Mouse (Mus musculus) left cerebral cortex, postnatal 25 days (tissue): ENCODE measurements at regions not wholly inside any gene's neighbourhood (a gene's known extent, or its start where the extent isn't known, plus 50 kb on each side); places are given as distances from the start of the nearest gene placed in this dataset.
"Not testable (repeated sequence)": the region's sequence is repeated elsewhere in the genome, so short reads cannot be mapped to it uniquely, and the experiment has no call there.

Experiments used
- DNase-seq, 2 experiments: peaks; one replicate each; pipeline ENCODE4 v3.0.0; 2022; ENCODE audit warnings: low spot score in 2 of 2, mixed read lengths in 1 of 2
- intact Hi-C: fragments of 180-260 bp; cut with DNase I; formaldehyde crosslinking; loops from one replicate; pipeline ENCODE4 v1.15.1; 2025

DNA sequence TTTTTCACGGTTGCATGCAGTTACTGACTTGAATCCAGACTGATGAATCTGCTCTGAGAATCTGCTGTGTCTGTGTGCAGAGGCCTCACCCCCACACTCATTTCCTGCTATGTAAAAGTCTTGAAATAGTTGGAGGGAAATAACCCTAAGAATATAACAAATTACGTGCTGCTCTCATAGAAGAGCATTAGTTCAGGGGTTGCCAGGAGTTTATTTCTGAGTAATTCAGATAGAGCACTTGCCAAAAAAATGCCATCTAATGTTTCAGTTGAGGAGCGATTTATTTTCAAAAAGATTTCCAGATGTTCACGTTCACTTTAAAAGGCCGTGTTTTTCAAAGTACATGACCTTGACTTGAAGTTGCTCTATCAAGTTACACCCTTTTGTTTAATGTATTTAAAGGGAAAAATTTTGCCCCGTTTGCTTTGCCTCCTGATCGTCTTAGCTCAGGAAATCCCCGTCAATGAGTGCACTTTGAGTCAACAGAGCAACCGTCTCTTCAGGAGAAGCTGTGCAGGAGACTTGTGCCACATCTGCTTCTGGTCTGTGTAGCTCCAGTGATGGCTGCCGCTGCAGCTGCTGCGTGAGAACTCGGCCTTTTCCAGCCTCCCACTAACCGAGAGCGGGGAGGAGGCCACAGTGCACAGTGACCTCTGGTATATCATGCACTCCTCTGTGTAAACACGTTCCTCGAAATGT lies 50.9 kb upstream of the Sec61g start:
- intact Hi-C loops: no loop called here
- no peak for DNase-seq

DNA sequence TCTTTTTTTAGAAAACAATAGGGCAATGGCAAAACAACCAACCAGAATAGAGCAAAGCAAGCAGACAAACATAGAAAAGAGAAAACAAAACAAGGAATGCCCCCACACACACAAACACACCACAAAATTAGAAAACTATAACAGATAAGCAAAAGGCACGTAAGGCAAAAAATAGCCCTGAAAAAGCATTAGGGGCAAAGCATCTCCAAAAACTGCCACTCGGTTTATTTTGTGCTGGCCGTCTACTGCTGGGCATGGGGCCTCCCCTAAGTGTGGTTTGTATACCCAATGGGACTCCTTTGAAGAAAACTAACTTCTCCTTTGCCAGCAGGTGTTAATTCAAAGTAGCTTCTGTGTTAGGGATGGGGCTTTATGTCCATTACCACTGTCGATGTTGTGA lies 53.4 kb upstream of the Sec61g start:
- intact Hi-C loops: no loop called here
- DNase-seq: no peak

DNA sequence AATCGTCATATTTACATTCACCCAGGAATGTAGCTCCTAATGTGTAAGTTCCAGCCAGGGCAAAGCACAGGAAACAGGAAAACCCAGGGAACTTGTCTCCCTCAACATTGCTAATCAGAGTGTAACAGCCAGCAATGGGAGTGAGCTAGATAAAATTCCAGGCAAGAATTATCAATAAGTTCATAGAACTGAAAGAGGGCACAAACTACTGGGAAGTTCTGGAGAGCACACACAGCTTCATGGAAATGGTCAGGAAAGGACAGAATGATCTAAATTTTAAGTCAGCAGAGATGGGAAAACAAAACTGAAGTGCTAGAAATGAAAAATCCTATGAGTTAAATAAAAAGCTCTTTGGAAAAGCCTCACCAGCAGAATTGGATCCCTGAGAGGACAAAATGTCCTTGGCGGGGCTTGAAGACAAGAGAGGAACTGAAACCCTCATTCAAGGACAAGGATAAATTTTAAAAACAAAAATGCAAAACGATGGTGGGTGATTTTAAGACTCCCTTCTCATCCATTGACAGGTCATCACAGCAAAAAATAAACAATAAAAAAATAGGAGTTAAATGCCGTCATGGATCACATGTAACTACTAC lies 80.9 kb upstream of the Sec61g start:
- intact Hi-C loops: no loop called here

DNA sequence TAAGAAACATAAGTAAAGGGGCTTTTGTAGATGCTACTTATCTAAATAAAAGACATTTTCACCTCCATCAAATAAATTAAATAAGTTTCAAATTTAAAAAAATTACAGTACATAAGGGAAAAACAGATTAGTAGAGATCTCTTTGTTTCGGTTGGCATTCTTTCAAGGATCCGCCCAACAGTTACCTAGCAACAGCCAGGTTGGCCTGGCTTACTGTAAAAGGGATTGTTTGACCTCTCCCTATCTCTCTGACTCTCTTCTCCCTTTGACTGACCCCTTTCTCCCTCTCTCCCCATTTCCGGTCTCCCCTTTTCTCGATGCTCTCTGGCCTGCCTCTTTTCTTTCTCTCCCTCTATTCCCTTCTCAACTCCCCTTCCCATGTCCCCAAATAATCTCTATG lies 82.3 kb upstream of the Sec61g start:
- no peak for DNase-seq
- intact Hi-C loops: no loop called here

More for the DNA sequence above, 80.9 kb upstream of the Sec61g start:
- DNase-seq: no peak

DNA sequence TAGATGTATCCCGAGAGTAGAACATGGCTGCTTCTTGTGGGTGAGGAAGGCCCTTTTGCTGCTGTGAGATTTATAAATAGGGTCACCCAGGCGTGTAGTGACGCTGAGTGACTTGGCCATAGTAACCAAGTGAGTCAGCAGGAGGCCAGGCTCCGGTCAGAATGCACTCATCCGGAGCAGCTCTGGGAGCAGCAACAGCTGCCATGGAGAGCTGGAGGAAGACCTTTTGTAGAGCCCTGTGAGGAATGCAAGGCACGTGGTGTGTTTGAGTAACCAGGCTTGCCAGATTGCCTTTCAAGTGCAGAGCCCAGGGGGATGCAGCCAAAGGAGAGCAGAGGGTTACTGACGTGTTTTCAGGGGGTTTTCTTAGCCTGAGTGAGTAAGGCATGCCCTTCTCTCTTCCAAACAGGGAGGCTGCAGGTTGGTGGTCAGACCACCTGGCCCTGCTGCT lies 83.2 kb upstream of the Sec61g start:
- intact Hi-C loops: no loop called here
- DNase-seq: peak; percentile 28 to 59

DNA sequence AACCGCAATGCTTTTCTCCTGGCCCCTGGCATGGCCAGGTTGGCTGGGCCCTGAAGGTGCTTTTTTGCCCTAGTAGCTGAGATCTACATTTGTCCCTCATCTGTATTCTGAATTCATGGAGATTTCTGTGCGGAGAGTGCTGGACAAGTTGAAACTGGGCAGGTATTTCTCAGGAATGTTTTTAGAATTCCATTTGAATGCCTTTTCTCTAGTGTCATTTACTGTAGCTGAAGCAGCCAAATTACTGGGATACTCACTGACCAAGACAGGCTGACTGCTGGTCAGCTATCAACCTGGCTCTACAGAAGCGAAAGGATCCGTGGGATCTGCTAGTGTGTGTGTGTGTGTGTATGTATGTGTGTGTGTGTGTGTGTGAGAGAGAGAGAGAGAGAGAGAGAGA lies 83.7 kb upstream of the Sec61g start:
- DNase-seq: no peak
- intact Hi-C loops: no loop called here

DNA sequence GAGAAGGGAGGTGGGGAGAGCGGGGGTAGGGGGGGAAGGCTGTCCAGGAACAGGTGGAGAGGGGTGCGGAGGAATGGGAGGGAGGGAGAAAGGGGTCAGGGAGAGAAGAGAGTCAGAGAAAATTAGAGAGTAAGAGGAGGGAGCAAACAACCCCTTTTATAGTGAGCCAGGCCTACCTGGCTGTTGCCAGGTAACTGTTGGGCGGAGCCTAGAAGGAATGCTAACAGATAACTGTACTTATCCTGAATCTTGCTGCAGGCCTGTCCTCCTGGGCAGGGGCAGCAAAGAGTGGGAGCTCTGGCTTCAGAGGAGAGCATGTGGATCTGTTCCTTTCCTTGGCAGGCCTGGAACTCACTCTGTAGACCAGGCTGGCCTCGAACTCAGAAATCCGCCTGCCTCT lies 84.5 kb upstream of the Sec61g start:
- no peak for DNase-seq
- intact Hi-C loops: no loop called here

DNA sequence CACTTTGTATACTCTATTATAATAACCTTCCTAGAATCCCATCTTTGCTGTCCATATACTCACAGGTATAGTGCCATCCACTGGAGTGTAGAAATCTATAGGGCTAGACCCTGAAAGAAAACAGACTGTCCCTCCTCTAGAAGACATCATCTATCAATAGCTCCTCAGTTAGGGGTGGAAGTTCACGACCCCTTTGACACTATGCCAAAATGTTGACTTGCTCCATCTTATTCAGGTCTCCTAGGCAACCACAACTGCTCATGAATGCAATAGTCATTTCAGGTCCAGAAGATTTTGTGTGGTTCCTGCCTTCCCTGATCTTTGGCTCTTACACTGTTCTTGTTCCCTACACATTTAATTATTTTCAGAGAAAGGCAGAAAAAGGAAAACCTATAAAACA lies 86.5 kb upstream of the Sec61g start:
- DNase-seq: no peak
- intact Hi-C loops: no loop called here

DNA sequence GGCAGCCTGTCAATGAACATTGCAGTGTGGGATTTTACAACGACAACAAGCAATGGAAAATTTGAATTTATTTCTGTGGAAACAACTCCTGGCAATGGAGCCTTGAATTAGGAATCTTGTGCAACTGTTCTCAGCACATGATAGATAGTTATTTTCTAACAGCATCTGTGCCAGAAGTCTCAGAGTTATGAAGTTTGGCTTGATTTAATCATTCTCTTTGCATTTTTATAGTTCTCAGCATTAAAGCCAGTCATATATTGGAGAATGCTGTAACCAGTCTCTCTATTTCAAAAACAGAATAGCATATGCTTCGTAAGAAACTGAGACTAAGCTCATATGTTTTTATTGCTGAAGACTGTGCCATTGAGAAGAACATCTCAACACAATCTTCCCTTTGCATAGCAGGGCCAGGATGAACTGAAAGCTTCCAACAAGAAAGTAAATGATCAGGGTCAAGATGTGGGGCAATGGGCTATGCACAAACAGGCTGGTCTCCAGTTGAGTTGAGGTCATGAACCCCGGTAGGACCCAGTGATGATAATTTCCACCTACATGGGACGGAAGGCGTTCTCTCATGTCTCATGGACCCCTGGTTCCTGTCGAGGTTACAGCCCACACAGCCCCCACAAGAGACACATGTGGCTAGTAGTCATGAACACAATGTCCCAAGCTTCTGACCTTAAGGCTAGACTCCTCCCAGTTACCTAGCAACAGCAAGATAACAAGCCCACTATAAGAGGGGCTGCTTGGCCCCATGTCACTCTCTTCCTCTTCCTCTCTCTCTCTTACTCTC lies 89.0 kb upstream of the Sec61g start:
- DNase-seq: peak in 1 of 2 experiments; percentile 20
- intact Hi-C loops: no loop called here

DNA sequence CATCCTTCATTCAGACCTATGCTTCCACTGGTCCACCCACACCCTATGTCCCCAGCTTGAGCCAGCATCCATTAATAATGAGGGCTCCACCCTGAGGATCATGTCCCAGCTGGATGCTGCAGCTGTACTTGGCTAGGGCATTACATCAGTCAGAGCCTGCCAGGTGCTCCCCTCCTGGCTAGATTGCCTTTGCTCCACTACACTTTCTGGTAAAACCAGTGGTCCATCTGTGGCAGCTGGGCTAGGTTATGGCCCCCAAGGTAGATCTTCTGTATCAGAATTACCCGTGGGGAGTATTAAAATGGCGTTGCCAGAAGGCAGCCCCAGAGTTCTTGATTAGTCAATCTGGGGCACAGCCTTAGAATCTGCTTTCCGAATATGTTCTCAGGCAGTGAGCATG lies 94.7 kb upstream of the Sec61g start:
- no peak for DNase-seq
- intact Hi-C loops: no loop called here

DNA sequence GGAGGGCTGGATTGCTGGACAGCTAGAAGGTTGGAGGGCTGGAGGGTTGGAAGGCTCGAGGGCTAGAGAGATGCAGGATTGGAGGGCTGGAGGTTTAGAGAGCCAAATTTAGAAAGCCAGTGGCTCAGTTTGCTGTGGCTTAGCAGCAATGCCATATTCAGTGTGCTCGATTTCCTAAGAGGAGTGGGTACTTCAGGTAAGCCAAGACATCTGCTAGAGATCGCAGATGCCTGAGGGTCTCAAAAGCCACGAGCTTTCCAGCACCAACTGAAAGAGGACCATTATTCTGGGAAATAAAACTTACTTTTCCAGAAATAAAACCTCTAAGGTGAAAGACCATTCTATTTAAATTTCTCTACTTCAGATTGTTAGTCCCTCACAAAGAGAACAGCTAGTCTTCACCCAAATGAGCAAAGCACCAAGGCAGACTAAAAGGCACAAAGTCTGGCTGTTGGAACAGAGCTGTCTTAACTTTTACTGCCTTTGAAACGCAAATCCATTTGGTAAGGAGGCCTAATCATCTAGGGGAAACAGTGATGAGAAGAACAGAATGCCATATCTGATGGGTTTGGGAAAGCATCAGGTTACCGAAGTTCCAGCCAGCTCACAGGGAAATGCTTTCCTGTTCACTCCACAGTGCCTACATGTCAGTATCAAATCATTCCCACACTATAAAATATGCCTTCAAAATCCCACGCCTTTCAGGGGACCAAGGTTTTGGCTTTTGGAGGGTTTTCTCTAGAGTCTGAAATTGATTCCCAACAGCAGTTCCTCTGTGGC lies 98.3 kb upstream of the Sec61g start:
- DNase-seq: no peak
- intact Hi-C loops: no loop called here

DNA sequence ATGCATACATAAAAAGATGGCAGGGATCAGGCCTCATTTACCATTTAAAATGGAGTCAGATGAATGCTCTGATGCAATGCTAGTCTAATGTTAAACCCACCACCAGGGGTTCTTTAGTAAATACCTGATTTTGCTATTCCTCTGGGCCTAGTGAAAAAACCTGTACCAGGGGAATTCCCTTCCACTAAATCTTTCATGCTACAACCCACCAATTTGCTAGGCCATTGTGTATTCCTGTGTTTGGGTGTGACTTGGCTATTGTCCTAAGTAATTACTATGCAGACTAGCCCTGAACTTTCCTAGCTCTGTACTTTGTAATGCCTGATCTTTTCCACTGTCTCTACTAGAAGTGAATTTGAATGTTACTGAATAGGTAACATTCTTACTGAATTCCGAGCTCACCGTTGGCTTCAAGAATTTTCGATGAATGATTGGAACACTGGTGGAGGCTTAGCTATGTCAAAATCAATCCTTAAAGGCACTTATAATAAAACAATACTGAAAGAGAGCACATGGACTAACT lies 99.7 kb upstream of the Sec61g start:
- intact Hi-C loops, DNase-seq: not testable (repeated sequence)

DNA sequence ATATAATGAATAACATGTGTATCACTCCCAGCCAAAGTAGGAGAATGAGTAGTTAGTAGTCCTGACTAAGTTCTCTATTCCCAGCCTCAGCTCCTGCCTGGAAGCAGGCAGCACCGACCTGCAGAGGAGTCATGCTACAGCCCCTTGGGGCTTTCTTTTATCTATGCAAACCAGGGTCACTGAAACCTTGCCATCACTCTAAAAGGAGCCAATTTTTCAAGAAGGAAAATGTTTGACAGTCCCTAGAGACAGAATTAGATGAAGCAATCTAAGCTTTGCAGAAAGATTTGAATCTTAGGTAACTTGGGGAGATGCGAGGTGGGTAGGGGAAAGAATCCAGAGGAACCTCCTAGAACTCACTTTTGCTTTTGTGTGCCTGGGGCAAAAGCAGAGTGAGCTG lies 103.5 kb upstream of the Sec61g start:
- intact Hi-C loops: no loop called here
- no peak for DNase-seq

DNA sequence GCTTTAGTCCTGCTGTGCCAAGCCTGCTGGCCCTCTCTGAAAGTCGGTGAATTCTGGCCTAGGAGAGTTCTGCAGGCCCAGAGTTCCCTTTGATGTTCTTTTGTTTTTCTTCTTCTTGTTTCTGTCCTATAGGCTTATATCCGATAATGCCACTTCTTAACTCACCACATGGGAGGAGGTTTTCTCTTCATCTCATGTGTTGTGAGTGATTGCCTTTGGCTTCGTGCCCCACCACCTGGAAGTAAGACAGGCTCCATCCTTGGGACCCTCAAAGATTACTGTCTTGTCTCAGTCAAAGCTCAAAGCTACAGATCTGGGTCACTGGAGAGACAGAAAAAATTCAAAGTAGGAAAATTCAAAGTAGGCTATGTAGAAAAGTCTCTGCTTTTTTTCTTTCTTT lies 104.2 kb upstream of the Sec61g start:
- intact Hi-C loops: no loop called here
- DNase-seq: no peak

DNA sequence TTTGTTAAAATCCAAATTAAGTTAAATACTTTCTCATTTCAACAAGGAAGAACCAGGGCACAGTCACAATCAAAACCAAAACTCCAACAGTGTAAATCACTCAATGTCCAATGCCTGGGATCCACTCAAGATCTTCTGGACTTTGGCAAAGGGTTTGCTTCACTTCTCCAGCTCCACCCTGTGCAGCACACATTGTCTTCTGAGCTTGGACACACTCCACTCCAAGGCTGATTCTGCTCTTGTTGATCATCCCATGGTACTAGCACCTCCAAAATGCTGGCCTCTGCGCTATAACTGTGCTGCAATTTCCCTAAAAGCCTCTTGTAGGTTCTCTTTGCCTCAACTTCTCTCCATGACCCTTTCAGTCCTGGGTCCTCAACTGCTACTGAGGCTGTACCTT lies 111.5 kb upstream of the Sec61g start:
- DNase-seq: no peak
- intact Hi-C loops: no loop called here

DNA sequence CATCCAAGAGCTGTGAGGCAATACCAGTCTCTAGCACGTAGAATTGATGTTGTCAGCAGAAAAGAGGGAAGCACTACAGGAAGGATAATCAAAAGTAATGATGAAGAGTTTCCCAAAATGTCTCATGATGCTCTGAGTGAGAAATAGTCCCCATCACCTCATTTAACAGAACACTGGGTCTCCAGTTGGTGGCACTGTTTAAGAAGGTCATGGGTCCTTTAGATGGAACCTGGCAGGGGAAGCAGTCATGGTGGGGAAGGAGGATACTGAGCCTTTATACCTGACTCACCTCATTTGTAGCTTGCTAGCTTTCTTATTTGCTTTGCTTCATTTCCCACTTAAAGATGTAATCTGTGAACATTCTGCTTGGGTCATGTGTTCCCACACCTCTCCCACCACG lies 115.4 kb upstream of the Sec61g start:
- no peak for DNase-seq
- intact Hi-C loops: no loop called here

DNA sequence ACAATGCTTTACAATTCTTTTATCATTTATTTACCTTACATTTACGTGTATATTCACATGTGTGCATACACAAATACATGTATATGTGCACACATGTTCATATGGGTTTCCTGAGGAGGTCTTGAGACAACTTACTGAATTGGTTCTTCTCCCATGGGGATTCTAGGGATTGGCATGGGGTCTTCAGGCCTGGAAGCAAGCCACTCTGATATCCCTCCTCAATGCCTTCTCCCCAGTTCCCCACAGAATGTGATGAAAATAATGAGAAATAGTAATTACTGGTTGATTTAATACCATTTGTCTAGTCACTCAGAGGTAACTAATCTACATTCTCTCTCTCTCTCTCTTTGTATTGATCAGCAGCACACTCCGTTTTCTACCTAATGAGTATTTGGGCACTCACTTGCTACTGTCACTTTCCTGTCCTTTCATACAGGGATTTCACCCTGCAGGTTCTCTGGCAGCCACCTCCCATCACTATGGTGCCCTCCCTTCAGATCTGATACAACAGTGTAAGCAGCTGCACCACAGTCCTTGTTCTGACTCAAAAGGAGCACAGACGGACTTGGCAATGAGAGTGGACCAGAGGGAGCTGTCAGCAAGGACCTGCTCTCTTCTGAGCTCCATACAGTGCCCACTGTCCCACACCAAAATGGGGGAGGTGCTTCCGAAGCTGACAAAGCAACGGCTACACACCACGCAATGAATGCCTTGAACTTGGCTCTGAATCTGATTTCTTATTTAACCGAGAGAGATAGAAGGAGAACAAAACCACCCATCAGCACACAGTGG lies 119.2 kb upstream of the Sec61g start:
- intact Hi-C loops: no loop called here
- DNase-seq: no peak

DNA sequence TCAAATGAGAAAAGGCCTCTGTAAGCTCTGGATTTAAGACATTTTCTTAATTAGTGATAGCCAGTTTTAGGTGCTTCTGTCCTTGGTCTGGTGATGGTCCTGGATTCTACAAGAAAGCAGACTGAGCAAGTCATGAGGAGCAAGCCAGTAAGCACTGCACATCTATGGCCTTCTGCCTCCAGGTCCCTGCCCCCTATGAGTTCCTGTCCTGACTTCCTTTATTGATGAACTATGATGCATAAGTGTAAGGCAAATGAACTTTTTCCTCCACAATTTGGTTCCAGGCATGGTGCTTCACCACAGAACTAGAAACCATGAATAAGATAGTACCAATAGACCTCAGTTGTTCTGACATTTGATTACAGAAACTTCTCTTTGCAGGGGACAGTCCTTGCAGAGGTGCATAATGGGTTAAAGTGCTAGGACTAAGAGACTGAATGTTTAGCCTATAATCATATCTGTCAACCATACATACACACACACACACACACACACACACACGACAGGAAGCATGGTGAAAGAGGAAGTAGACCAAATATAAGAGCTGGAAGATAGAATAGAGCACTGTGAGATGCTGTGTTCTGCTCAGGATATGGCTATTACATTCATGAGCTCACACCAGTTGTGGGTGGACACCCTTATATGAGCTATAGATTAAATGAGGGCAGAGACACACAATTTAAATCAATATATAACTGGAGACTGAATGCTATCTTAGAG lies 121.3 kb upstream of the Sec61g start:
- no peak for DNase-seq
- intact Hi-C loops: no loop called here

DNA sequence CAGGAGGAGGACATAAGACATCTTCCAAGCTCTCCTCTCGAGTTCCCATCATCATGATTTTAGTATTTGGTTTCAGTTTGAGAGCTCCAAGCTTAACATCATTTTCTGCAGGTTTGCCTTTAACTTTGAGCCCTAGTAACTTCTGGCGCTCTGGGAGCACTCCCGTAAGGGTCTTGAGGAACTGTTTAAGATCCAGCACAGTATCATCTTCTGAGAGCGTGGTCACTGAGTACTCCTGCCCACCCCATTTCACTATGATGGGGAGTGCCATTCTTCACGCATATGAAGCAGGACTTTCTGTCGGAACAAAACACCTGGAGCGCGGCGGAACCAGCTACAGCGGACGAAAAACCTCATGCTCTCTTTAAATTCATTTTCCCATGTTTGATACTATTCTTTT lies 116.2 kb upstream of the Egfr start:
- intact Hi-C loops, DNase-seq: not testable (repeated sequence)
